Mouse (Mus musculus) urinary bladder, postnatal 10 days (tissue): ENCODE measurements around the gene Olfr156.
A peak's percentile ranks its signal among the peaks of the same experiment; 100 is the strongest.
"Not testable (repeated sequence)": the region's sequence is repeated elsewhere in the genome, so short reads cannot be mapped to it uniquely, and the experiment has no call there.

ENCODE experiments used
- DNase-seq: peaks from one replicate; pipeline ENCODE4 v3.0.0; 2022; ENCODE audit warnings: low spot score

Olfr156 gene

DNA sequence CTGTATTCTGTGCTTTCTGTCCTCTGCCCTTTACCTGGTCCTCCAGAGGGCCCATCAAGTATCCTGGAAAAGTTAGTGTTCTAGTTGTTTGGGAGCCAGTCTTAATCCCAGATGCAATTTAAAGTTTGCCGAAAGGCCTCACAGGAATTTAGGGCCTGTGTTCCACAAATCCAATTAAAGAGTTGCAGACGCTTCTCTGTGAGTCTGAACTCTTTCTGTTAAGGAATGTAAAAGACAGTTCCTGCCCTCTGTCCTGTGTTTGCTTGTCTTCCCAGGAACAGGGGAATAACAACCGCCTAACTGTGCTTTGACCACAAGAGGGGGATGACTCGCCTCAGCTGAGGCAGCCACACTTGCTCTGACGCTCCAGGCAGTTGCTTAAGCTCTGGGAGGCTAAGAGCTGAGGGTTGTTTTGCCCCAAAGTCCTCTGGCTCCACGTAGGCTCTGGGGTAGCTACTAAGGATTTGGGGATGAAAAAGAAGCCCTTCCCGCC, at the start of gene Olfr156:
Gene Olfr156 (minus strand): TSS at position 51 of the 493 bp plus-strand sequence.
- DNase-seq = no peak

- no peak for DNase-seq
These were observed 46.1 kb upstream of the Olfr156 start for GRCm38 (mm10) chr4:43869821-43870220.

- no peak for DNase-seq
These were observed 39.6 kb upstream of the Olfr156 start for GRCm38 (mm10) chr4:43863298-43863697.

DNA sequence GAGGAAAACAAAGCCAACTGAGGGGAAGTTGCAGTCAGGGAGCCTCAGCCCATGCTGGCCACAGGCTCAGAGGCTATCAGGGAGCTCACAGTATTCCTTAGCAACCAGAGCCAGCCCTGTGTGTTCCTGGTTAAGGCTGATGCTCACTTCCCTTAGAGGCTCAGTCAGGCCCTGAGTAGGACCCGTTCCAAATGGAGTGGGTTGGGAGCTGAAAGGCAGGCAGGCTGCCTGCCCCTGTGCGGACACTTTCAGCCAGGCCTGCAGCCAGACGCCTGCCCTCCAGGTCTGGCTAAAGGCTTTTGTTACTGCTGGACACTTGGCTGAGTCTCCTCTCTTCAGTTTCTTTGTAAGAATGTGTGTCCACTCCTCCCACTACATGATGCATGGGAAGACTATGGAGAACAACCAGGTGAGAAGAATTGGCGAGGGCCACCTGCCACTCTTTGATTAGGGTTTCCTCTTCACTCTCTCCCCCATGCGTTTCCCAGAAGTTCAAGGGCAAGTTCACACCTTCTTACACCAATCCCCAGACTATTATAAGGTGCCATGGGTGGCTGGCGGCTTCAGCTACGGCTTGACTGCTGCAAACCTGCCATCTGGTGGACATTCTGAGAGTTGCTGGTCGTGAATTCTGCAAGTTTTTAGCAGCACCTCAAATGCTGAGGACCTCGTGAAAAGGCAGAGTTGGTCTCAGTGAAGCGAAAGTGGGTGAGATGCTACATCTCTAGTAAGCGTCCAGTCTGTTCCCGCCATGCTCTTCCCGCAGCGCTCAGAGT, 37.2 kb upstream of the Olfr156 start:
- DNase-seq = peak; percentile 18

GRCm38 (mm10) chr4:43859886-43860285, 36.2 kb upstream of the Olfr156 start:
- no peak for DNase-seq

- DNase-seq = no peak
These were observed 30.4 kb upstream of the Olfr156 start for GRCm38 (mm10) chr4:43854101-43854500.

- no peak for DNase-seq
These were observed 27.6 kb upstream of the Olfr156 start, which contains the start of gene Olfr155 for GRCm38 (mm10) chr4:43851265-43851664. Gene Olfr155 (plus strand): TSS chr4:43851565.

GRCm38 (mm10) chr4:43840101-43840500, 16.4 kb upstream of the Olfr156 start, which contains the start of gene Olfr157:
Gene Olfr157 (minus strand): TSS chr4:43840201.
- no peak for DNase-seq

DNA sequence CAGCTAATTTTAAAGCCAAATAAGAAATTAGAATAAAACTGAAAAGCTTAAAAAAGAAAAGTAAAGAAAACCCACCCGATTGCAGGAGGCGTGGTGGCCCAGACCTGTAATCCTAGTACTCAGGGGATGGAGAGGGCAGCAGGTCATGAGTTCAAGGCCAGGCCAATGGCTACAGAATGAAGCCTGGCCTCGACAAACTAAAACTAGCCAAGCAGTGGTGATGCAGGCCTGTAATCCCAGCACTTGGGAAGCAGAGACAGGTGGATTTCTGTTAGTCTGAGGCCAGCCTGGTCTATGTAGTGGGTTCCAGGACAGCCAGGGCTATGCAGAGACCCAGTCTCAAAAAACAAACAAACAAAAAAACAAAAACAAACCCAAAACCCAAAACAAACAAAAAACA, 14.6 kb upstream of the Olfr156 start:
- no peak for DNase-seq

DNA sequence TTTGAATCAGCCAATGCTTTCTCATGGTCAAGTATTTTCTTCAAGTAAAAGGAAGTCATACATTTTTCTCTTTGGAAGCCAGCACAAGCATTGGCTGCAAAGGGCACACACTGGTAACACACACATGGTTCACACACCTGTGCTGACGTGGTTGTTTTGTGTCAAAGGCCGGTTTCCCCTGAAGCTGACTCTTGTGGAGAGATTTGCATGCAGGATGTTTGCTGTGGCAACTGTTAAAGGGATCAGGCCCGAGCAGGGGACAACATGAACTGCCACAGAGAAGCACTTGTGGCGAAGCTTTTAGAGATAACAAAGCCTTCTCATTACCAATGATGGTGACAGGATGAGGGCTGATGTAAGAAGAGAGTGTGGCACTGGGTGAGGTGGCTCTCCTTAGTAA, 11.1 kb upstream of the Olfr156 start:
- no peak for DNase-seq

GRCm38 (mm10) chr4:43833752-43834151, 10.1 kb upstream of the Olfr156 start:
- DNase-seq = no peak

DNA sequence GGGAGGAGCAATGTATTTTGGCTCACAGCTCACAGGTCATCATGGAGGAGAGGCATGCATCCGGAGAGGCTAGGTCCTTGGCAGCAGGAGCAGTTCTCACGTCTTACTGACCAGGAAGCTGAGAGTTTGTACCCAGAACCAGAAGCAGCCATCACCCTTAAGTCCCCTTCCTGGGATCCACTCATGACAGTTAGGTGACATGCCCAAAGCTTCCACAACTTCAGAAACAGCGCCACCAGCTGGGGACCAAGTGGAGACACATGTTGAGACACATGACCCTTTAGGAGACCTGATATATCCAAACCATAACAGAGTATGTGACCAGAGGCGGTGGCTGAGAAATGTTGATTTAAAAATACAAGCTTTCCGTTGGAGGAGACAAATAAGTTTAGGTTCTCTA, 8.3 kb upstream of the Olfr156 start:
- DNase-seq = no peak

DNA sequence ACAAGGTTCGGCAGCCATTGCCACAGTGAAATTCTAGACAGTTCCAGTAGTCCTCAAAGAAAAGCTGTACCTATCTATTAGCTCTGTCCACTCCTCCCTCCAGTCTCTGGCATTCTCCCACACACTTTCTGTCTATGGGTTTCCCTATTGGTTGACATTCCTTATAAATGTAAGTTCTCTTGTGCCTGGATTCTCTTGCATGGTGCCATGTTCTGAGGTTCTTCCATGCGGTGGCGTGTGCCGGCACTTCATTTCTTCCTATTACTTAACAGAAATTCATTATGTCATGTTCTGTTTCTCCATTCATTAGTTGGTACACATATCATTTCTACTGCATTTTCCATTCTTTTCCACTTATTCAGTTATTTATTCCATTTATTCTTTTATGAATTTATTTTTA, 5.1 kb upstream of the Olfr156 start:
- no peak for DNase-seq

DNA sequence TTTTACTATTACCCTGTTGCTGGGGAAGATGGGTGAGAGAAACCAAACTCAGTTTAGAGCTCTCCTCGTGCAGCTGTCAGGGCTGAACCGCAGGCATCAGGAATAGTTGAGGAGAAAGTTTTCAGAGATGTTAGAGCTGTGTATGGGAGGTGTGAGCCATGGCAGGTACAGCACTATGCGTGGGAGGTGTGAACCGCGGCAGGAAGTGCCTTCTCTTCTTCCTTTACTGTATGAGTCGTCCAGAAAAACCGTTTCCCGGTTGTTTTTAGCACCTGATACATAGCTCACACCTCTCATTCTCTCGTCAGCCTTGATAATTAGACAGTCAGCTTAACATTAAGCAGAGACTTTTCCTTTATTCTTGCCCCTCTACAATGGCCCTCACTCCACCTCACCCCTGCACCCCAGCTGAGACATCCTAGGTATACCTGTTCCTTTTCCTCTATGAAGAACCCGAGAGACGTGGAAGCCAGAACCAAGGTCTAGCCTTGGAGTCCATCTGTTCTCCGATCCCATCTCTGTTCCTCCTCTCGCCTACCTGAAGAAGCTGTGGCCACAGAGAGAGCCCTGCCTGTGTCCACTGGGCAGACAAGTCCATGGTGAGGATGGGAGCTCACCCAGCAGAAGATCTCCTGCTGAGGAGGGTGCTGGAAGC, 672 bp downstream of the Olfr156 start:
- DNase-seq = no peak

DNA sequence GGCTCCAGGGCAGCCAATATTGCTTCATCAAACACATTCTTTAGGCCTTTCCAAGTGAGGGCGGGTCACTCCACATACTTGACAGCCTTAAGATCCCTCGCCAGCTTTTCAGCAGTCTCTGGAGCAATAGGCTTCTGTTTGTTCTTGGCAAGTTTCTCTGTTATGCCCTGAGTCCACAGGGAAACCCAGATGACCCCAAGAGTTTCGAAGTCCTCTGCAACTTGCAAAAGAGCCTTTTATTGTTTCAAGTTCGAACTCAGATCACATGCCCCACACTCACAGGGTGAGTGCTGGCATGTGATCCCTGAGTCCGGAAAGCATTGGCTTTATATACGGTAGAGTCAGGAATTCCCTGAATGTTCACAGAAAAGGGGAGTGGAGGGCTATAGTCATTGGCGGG, 24.8 kb downstream of the Olfr156 start:
- no peak for DNase-seq

- DNase-seq = not testable (repeated sequence)
These were observed 27.9 kb downstream of the Olfr156 start for GRCm38 (mm10) chr4:43795844-43796243.

DNA sequence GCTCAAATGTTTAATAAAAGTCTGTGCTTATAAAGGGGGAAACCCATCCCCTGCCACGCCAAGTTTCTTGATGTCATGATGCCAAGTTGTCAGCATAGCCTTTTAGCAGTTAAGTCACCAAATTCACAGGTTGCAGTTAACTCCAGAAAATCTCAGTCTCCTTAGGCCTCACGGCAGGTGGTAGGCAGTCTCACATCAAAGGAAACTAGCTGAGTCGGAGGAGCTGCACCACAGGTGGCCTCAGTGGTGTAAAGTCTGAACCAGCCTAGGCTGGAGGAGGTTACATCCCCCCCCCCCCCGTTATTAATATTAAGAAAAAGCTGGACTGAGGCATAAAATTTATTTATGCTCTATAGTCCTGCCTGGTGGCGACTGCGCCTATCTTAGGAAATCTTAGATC, 28.4 kb downstream of the Olfr156 start:
- no peak for DNase-seq

- DNase-seq = no peak
These were observed 51.4 kb downstream of the Olfr156 start for GRCm38 (mm10) chr4:43772304-43772703.

DNA sequence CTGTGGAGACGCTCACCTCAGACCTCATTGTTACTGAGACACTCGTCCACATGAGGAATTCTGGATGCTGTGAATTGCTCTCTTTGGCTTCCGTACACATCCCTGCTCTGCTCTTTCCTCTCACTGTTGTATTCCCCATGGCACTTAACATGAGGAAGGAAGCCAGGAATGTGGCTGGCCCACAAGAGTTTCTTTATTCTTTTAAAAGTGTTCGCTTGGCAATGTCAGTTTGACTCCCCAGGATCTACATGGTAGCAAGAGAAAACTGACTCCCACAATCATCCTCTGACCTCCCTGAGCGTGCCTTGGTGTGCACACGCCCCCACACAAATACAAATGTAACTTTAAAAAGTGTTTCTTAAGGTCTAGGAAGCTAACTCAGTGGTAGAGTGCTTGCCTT, 52.1 kb downstream of the Olfr156 start:
- no peak for DNase-seq

DNA sequence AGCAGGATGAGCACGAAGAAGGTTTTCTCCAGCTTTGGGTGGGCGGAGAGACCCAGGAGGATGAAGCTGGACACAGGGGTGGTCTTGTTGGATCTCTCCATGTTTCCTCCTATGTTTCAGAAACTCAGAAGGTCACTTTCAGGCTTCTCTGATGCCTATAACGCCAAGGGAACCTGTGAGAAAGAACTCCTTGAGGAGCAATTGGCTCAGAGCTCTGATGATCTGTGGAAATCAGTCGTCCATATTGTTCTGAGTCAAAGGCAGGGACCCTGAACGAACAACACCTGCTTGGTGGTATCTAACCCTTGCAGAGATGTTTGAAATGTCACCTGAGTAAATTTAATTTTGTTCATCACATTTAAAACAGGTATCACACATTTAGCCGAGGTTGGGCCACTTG, 52.8 kb downstream of the Olfr156 start, which contains the start of gene Olfr159:
Gene Olfr159 (minus strand): TSS at position 101 of the 400 bp plus-strand sequence.
- no peak for DNase-seq
